Mouse (Mus musculus) ovary, adult 18-20 months (tissue): Measurements from ENCODE around the gene Bivm.

Source experiments
- DNase-seq: peaks from one replicate; pipeline ENCODE4 v3.0.0; 2022; ENCODE audit warnings: low spot score, mixed read lengths

Gene Bivm

GRCm38 (mm10) chr1:44118239-44119054, at the start of gene Bivm, which contains the start of gene Kdelc1:
Gene Bivm (plus strand): TSS chr1:44118957.
Gene Kdelc1 (minus strand): TSS chr1:44118808.
- DNase-seq, result peak; percentile 90

GRCm38 (mm10) chr1:44101448-44102225, 17.1 kb upstream of the Bivm start:
- DNase-seq, result no peak

- peak; percentile 92 for DNase-seq
These were observed 16.5 kb upstream of the Bivm start, which contains the start of gene Tex30 for GRCm38 (mm10) chr1:44102259-44102717. Gene Tex30 (minus strand): TSS chr1:44102441.

- no peak for DNase-seq
These were observed 15.8 kb upstream of the Bivm start for GRCm38 (mm10) chr1:44102939-44103338.

- no peak for DNase-seq
These were observed 1.2 kb upstream of the Bivm start for GRCm38 (mm10) chr1:44117571-44117970.

GRCm38 (mm10) chr1:44119201-44120073, 680 bp downstream of the Bivm start:
- DNase-seq, result peak; percentile 80

- no peak for DNase-seq
These were observed 1.3 kb downstream of the Bivm start for GRCm38 (mm10) chr1:44120074-44120406.

GRCm38 (mm10) chr1:44122256-44122655, 3.5 kb downstream of the Bivm start:
- DNase-seq, result no peak

GRCm38 (mm10) chr1:44125590-44125989, 6.8 kb downstream of the Bivm start:
- no peak for DNase-seq

- DNase-seq, result no peak
These were observed 11.3 kb downstream of the Bivm start for GRCm38 (mm10) chr1:44129929-44130581.

GRCm38 (mm10) chr1:44140232-44140631, 21.5 kb downstream of the Bivm start:
- DNase-seq, result no peak

- no peak for DNase-seq
These were observed 24.0 kb downstream of the Bivm start for GRCm38 (mm10) chr1:44142747-44143146.

- DNase-seq, result peak; percentile 79
These were observed 29.0 kb downstream of the Bivm start, which contains the start of gene Ercc5 for GRCm38 (mm10) chr1:44147563-44148381. Gene Ercc5 (plus strand): TSS chr1:44147744.

- DNase-seq, result no peak
These were observed 29.9 kb downstream of the Bivm start for GRCm38 (mm10) chr1:44148706-44149105.

GRCm38 (mm10) chr1:44155287-44155686, 36.5 kb downstream of the Bivm start:
- no peak for DNase-seq

GRCm38 (mm10) chr1:44158317-44158716, 39.6 kb downstream of the Bivm start:
- no peak for DNase-seq

- no peak for DNase-seq
These were observed 43.1 kb downstream of the Bivm start for GRCm38 (mm10) chr1:44161818-44162217.

- no peak for DNase-seq
These were observed 43.6 kb downstream of the Bivm start for GRCm38 (mm10) chr1:44162389-44162788.

GRCm38 (mm10) chr1:44167859-44168383, 49.2 kb downstream of the Bivm start:
- DNase-seq, result no peak

GRCm38 (mm10) chr1:44172656-44173055, 53.9 kb downstream of the Bivm start:
- DNase-seq, result no peak
